Mouse (Mus musculus) neural tube, embryonic 10.5 days (tissue): ENCODE results near the gene Tmem165.

Experiments used
- DNase-seq: peaks from one replicate; pipeline ENCODE4 v3.0.0-alpha.2; 2017; ENCODE audit warnings: low spot score; ENCODE audit errors: extremely low spot score

Gene Tmem165

DNA sequence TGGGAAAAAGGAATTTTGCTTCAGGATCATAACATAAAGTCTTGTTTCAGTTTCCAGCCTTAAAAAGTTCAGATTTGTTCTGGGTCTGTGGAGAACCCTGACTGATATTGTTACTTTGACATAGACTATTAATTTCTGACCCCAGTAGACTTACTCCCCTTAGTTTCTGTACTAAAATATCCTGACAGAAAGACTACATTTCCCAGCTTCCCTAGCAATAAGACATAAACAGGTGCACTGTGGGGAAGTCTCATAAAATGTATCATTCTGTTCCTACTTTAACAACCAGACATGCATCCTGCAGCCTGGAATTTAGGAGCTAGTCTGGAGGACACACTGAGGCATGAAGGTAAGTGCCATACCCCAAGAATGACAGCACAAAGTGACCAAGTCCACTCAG is 12.6 kb upstream of the Tmem165 start:
- DNase-seq = no peak

DNA sequence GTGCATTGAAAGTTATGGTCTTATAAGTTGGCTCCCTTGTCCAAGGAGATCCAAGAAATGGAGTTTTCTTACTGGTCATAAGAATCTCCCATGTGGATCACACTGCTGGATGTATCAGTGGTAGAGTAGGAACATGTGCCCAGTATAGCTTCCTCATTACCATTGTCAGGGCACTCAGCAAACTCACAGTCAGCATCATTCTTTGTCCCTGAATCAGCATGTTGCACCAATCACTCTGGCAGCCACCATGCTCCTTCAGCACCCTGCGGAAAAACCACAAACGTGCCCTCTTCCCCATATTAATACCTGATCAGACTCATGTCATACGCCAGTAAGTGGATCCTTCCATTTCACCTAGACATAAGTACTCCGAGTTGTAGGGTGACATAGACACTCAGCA is 8.6 kb upstream of the Tmem165 start:
- DNase-seq = no peak

DNA sequence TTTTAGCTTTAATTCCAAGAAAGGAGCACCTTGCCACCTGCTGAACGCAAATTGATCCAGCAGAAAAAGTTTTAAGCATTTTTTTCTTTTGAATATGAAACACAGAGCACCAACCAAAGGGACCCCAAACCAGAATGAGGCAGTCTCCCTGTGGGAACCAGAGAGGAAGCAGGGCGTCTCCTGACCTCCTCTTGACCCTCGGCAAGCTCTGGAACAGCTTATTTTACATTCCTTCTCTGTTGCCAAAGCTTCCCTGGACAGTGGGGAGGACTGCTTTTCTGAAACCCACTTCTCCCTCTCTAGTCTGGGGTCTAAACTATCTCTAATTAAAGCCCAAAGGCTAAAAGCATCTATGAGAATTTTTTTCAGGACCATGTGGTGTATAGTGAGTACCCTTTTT is 7.3 kb upstream of the Tmem165 start:
- DNase-seq = no peak

DNA sequence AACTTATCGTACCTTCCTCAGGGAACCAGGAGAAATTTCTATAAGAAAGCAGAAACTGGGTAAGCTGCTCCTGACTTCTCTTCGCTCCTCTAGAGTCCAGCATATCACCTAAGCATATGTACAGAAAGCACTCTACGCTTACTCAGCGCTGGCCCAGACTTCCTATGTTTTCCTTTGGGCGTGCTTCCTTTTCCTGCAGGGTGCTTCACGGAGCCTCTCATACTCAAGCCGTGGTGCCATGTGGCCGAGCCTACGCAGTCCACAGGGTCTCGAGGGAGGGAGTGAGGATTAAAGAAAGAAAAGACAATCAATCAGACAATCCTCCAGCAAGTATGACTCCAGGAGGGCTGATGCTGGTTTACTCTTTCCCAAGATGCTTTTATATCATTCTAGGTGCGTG is 6.8 kb upstream of the Tmem165 start:
- no peak for DNase-seq

DNA sequence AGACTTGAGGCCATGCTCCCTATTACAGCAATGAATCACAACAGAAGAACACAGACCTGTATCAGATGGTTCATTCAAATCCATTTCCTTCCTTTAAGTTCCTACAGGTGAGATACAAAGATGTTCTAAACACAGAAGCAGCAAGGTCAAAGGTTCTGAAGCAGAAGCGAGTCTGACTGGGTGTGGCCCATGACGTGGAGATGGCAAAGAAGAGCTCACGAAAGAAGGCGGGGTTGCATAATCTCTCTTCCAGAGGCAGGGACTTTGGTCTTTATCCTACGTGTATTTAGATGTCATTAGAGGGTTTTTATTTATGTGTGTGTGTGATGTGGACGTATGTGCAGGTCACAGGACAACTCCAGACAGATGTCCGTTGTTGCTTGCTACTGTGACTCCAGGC is 6.0 kb upstream of the Tmem165 start:
- DNase-seq = no peak

DNA sequence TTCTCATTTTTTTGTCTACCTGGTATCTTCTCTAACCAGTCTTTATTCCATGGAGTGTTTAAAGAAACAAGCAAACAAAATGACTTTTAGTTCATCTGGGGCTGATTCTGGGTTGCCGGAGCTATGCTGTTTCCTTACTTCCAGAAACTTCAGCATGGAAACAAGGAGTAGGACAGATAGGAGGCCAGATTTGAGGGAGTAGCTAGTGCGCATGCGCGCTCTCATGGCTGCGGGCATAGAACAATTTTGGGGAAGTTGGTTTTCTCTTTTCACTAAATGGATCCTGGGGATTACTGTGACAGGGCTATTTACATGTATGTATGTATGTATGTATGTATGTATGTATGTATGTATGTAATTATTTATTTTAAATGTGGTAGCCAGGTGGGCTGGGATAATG is 4.5 kb upstream of the Tmem165 start:
- no peak for DNase-seq

DNA sequence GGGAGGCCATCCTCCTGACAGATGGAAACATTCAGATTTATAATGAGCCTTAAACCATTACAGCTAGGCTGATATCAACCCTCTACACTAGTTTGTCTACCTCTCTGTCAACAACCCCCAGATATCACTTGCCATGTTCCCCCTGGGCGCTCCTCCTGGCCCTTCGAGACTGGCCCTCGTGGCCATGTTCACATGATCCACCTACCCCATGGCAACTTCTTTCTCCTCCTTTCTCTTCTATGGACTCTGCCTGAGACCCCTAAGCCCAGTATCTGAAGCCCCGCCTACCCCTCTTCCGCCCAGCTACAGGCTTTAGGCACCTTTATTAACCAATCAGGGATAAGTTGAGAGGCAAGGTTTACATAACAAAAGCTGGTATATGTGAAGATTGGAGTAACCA is 3.9 kb upstream of the Tmem165 start:
- no peak for DNase-seq

DNA sequence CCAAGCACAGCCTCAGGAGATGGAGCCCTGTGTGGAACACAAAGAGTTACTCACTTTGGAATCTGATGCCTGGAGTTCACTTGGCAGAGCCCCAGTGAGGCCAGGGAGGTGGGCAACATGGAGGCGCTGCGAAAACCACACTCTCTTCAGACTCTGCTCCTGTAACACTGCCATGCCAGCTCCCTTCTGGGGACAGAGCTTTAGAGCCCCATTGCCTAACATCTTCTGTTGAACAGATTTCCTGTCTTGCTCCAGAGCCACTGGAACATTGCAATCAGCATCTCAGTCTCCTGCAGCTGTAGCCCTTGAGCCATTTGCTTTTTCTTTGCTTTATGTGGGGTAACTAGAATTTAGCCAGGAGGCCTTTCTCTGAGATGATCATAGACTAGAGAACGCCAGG is 1.4 kb upstream of the Tmem165 start:
- DNase-seq = no peak

DNA sequence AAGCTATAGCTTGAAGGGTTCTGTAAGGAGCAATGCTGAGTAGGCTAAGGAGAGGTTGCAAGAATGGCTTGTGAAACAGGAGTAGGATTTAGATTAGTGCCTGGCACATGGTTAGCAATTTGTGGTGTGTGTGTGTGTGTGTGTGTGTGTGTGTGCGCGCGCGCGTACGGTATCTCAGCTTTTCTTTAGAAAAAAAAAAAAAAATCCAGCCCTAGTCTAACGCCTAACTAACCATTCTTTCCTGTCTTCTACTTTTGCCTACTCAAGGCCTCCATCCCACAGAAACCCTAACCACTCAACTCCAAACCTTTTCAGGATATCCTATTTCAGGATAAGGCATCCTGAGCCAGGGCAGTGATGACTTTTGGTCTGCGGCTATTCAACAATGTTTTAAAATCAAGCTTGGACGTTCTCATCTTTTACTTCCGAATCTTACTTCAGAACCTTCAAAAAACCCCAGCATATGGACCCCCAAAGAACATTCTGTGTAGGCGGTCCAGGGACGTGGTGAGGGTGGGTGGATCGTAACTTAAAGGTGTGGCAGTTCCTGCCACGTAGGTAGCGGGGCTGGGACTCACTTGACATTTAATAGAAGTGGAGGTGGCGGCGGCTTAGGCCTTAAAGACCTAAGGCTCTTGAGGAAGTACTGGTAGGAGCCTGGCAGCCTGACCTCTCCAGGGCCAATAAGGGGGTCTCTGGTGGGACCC is 484 bp upstream of the Tmem165 start:
- no peak for DNase-seq

DNA sequence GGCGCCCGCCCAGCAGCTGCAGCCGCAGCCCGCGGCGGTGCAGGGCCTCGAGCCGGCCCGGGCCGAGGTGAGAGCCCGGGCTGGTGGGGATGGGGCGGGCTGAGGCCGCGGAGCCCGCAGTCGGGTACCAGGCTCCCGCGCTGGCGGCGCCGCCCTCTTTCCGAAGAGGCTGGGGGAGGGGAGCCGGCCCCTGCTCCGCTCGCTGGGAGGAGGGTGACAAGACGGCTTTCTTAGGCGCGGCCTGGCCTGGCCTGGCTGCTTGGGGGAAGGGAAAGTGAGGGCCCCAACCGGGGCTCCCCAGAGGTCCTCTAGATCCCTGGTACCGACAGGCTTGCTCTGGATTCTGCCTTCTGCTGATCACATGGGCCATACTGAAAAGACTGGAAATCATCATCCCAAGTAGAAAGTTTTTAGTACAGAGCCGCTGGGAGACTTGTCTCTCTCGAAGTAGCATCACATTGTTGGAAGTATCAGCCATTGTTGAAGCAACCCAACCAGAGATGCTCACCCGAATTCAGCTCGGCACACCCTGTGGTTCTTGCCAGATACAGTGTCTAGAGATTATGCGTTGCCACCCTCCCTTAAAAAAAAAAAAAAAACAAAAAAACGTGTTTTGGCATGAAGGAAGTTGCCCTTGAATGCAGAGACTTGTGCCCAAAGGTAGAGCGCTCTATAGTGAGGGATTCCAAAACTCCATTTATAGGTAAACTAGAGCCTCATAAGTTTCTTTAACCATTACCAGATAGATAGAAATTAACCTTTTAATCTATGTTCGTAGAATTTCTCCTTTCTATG is 803 bp downstream of the Tmem165 start:
- DNase-seq = peak; percentile 83

DNA sequence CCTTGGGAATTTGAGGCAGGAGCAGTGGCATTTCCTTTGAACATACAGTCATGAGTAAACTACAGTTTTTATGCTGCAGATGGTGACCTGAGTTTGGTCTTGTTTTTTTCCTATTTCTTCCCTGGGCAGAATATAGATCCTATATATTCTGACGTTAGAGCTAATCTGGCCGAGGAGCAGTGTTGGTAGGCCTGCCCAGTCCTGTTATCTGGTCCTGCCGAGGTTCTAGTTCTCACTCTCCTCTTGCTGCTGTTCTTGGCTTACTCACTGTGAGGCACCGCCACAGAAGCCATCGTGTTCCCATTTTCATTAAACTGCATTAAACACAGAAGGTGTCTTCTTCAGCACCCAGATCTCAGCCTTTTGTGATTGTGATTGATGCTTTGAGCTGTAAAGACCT is 4.2 kb downstream of the Tmem165 start:
- DNase-seq = no peak

DNA sequence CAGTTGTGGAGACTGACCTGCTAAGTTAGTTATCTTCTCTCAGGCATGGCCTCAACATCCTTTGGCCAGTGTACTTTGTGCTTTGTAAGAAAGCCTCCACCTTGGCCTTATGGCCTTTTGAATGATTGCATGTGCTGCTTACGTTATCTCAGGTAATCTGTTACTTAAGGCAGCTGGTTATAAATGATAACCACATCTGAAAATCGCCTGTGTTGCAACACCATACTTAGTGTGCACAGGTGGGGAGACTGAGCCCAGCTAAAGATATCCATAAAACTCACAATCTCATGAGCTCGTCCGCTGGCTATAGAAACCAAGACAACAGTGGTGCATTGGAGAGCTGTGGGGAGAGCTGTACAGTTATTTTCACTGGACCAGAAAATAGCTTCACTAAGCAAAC is 6.9 kb downstream of the Tmem165 start:
- no peak for DNase-seq

DNA sequence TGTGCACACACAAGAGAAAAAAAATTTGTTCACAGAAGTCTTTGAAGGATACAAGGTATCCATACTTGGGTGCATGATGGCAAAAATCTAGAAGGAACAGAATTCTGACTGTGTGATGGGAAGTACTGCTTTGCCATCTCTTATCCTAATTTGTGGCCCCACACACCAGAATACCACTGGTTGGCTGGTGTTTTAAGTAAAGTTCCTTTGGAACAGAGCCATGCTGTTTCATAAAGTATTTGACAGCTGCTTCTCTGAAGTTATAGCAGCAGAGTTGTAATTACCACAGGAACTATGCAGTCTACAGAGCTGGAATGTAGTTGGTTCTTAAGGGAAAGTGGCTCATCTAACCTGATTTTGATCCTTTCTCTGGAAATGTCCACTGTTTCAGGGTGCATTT is 9.4 kb downstream of the Tmem165 start:
- no peak for DNase-seq

DNA sequence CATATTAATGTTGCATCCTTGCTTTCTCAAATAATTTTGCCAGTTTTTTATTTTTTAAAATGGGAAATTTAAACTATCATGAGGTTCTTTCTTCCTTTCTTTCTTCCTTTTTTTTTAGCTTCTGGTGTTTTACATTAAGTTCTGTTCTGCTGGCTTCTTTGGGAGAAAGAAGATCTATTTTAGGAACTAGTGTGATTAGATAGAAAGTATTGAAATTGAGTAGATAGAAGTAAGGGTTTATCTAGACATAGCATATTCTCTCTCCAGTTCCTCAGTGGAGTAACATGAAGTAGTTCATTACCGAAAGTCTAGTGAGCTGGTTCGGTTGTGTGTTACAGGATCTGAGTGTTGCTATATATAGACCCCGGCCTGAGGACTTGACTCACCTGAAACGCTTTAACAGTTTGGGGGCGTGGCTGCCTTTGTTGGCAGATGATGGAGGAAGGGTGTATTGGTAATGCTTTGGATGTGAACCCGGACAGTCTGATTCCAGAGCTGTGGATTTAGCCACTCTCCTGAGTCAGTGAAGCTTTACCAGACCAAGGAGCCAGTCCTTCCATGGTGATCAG is 10.8 kb downstream of the Tmem165 start:
- no peak for DNase-seq

DNA sequence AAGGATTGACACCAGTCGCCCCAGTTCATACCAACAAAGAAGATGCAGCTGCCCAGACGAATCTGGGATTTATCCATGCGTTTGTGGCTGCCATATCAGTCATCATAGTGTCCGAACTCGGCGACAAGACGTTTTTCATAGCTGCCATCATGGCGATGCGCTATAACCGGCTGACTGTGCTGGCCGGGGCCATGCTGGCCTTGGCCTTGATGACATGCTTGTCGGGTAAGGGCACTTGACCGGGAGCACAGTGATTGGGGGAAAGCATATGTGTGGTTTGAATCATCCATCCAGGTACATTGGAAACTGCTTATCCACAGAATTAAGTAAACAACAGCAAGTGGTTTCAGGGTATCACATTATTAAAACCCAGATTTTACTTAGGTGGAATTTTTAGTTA is 15.7 kb downstream of the Tmem165 start:
- DNase-seq = no peak

DNA sequence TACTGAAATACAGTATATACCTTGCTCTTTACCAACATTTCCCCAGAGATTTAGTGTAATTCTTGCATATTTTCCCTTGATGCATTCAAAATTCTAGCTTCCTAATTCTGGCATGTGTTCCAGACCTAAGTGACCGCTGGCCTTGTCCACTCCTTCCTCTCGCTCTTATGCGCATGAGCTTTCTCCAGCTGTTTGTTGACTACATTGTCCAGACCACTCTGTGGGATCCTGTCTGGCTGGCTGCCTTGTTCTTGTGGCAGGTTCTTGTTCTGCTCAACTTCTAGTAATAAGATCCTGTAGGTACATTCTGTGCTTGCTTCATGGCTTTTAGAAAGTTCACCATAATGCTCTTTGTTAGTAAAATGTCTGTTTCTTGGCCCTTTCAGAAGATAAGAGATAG is 19.5 kb downstream of the Tmem165 start:
- DNase-seq = no peak

DNA sequence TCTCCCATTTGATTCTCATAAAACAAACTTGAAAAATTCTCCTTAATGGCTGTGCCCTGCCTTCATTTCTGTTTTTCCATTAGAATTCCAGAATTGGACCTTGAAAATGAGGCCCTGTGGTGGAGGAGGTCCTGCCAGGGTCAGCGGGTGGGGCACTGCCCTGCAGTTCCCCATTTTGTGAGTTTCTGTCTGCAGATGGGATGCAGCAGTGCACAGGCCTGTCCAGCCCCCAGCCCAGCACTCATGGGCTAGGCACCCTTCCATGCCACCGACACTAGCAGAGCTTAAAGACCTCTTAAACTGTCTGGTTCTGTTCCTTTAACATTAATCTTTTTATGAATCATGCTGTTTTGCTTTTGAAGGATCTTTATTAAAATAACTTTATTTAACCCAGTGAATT is 22.2 kb downstream of the Tmem165 start:
- DNase-seq = no peak

DNA sequence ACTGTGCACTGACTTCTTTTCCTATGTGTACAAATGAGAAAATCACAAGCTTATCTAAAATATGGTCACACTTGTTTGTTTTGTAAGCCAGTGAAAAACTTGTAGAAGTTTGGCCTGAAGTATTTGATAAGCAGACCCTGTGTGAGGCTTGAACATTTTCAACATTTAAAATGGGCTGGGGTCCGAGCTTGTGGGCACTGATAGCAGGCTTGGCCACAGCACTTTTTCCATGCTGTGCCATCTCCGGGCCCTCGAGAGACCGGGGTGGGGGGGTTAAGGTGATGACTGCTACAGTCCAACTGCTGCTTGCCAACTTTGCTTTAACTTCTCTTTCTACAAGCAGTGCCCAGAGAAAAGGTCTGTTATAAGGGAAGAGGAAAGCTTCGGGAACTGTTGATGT is 24.4 kb downstream of the Tmem165 start:
- no peak for DNase-seq

DNA sequence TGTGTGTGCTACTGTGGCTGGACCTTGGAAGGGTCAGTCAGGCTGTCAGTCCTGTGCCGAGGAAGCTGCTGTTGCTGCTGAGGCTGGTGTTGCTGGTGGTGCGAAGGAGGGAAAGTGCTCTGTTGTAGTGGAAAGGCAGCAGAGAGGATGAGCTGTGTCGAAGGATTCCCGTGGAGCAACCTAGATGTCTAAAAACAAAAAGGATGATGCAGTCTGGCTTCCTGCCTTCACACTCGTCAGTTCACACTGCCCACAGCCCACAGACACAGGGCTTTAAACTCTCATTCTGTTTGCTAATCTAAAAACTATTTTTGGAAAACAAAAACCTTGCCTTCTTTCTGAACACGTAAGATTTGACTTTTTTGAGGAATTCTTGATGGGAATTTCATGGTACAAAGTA is 33.0 kb downstream of the Tmem165 start:
- DNase-seq = no peak

DNA sequence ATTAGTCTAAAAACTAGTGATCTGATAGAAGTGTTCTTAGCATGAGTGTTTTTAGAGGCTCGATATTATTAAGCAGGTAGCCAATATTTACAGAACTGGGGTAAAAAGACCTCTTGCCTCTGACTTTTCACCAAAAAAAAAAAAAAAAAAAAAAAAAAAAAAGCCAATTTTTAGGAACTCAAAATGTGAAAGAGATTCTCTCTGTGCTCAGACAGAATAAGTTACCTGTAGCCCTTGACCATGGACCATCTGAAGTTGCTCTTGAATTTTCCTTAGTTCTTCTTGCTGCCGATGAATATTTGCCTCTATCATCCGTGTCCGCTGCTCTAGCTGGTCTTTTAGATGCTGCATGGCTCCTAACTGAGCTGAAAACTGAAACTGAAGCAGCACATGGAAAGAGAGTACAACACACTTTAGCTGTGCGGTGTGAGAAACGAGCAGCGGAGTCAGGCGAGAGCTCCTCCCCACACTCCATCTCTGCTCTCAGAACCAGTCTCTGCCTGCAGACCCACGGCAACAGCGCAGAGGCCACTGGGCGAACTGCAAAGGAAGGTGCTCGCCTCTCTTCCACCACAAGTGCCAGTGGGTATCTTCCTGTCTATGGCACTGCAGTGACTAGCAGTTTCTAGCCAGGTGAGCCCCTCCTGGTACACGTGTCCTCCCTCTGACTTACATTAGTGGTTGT is 47.6 kb downstream of the Tmem165 start:
- DNase-seq = no peak

DNA sequence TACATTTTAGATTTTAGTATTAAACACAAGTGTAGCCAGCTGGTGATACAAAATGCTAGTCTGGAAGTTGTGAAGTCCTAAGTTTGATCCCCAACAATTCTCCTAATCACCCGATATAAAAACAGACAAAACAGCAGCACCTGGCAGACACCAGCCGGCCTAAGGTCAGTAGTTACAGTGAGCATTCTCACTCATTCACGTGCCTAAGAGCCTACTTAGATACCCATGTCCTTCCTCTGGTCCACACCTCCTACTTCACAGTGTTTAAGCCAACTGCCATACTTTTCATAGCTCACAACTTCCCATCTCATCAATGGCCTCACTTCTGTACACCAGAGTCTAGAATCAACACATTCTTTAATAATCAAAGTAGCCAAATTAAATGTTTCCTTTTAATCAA is 59.6 kb downstream of the Tmem165 start:
- DNase-seq = no peak

DNA sequence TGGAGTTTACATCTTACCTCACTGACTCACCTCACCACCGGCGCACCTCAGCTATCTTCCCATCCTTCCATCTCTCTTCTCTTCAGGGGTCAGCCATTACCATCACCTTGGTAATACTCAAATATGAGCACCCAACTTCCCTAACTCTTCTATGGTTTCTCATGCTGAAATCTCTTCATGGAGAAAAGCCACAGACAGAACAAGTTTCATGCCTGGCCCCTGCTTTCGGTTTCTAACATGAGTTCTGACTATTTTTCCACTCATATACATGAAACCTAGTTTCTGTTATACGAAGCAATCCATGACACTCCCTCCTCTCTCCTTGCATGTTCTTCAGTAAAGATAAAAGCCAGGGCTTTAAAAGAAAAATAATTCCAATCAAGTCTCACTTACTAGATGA is 60.2 kb downstream of the Tmem165 start:
- DNase-seq = no peak
